Mouse (Mus musculus): ENCODE measurements around the gene Defb47.

Defb47 gene

DNA sequence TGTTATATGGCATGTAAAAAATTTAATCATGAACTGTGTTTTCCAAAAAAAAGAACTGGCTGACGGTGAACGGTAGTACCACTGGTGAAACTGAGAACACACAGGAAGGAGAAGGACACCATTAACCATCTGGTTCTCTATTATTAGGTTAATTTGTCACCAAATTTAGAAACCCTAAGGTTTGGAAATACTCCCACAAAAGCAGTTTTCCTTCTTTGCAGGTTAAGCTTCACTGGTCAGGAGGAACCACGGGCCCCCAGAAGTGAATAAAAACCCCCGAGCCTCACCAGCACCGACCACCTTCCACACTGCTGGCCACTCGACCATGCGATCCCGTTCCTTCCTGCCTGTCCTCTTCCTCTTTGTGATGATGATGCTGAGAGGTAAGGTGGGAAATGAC, at the start of gene Defb47:
TSS of gene Defb47 (plus strand) at position 301 of the 400 bp plus-strand sequence.
- no peak for DNase-seq

DNA sequence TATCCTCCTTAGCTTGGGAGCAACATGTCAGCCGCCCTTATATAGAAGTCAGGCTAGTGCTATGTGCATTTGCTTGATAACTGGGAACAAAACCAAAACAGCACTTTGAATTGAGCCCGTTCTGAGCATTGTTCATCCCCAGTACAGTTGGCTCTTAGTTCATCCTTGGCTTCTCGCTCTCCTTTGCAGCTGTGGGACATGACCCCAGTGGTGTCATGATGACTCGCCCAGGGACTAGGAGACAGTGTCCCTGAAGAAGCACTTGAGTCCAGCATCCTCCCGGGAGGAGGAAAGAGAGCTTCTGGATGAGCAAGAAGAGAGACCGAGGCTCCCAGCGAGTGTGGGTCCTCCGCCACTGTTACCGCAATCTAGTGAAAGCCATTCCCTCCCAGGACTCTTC, 41.8 kb upstream of the Defb47 start:
- no peak for DNase-seq

DNA sequence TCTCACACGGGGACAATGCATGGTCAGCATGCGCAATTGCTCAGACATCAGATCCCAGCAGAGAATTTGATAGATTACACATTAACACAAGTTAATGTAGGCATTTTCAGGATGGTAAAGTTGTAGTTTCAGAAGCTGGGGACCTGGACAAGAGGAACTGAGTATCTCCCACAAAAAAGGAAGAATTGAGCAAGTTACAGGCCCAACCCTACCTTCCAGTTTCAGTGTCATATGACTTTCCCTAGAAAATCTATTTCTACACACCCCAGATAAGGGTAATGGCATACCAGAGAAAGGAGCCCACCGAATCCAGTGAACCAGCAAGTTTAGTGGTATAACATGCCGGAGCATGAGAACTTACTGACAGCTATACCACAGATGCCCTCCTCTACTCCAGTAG, 34.2 kb upstream of the Defb47 start:
- no peak for DNase-seq

DNA sequence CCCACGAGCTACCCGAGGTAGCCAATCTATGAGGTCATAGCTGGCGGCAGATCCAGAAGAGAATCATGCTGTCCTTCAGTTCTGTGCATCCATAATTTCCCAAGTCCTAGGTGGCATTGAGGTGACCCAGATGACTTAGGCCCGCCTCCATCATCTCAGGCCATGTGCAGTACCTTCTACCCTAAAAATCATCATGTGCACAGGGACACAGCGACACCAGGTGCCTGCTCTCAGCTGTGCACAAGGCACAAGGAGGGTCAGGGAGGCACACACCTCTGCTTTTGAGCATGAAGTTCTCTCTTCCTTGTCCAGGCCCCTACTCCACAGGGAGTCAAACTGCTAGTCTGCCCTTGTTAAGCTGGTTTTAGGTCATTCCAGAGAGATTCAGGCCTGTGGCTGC, 32.5 kb upstream of the Defb47 start:
- no peak for DNase-seq

DNA sequence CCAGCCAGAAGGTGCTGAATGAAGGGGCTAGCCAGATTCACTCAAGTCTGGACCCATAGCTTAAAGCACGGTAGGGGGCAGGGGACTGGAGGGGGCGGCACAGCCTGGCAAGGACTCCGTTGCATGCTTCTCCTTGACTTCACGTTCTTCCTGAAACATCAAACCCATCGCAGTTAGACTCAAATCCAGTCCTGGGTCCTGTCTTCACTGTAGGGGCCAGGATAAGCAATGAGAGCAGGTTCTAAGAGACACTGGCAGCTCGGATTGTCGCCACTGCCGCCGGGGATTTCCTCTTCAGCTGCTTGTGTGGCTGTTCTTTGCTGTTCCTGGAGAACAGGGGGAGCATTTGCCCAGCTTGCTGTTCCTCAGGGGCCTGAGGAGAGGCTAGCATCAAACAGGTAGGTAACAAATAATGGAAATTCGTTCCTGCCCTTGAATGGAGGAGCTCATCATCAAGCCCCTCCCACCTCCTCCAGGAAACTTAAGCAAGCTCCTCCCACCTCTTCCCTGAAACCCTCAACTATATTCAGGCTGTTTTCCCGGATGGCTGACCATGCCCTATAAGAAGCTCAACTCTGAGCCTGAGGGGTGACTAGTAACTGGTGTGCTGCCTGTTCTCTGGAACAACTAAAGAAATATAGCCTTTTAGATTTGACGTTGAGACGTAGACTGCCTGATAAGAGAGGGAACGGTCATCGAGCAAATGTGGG, 31.9 kb upstream of the Defb47 start:
- no peak for DNase-seq

DNA sequence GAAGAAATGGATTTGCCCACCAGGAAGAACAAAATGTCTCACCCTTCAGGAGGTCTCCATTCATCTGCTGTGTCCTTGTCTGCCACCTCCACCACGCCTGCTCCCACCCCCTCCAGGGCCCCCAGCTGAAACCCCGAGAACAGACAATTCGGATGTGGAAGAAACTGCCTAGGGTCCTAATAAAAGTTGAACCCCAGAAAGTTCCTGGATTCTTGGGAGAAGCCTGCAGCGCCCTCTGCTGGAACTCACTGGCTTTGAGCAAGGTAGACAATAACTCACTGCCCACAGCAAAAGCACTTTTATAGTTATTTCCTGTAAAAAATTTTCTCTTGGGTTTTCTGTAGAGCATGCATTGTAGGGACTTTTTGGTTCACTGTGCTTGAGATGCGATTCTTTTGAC, 22.8 kb upstream of the Defb47 start:
- peak; percentile 35 for DNase-seq

DNA sequence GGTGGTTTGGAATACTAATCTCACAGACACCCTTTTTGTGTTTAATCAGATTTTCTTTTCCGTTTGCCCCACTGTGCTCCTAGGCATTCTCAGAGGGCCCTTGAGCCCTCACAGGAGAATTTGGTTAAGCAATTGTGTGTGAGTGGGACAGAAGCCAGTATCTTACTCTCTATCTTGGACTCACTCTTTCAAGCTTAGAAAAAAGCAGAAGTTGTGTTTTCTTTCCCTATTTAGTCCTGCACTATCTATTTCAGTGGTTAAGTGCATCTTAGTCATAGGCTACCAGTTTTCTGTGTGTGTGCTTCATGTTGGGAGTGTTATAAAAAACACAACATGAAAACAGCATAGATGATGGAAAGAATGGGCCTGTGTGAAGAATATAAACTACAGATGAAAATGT, 18.1 kb upstream of the Defb47 start:
- DNase-seq: no peak

DNA sequence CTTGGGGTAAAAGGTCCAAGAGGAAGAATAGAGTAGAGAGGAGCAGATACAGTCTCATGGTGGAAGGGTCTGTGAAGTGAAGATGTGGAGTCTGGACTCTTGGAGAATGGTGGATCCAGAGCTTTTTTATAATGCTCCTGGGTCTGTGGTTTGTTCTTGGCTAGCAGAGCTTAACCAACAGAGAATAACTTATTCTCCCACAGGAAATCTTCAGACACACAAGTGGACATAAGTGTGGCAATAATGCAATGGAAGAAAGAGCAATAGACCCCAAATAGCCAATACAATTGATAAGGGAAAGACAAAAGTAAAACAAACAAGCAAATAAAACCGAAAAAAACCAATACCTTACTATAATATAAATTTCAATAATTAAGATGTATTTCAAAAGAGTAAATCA, 13.5 kb upstream of the Defb47 start, which contains the start of gene Defb48:
TSS of gene Defb48 (minus strand) at position 101 of the 400 bp plus-strand sequence.
- no peak for DNase-seq

DNA sequence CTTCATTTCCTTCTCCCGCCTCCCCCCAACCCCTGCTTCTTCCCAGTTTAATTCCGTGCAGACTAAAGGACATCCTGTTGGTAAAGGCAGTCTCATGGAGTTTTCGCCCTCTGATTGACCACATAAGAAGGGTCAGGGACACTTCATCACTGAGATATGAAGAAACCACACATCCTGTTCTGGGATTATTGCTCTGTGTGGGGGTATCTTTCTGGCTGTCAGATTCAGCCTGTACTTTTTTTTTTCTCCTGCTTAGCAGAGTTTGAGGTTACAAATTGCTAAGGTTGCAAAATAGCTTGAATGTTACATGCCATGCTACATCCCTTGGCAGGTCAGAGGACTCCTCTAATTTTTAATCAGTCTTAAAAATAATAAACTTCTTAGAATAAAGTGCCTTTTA, 6.6 kb upstream of the Defb47 start:
- no peak for DNase-seq

DNA sequence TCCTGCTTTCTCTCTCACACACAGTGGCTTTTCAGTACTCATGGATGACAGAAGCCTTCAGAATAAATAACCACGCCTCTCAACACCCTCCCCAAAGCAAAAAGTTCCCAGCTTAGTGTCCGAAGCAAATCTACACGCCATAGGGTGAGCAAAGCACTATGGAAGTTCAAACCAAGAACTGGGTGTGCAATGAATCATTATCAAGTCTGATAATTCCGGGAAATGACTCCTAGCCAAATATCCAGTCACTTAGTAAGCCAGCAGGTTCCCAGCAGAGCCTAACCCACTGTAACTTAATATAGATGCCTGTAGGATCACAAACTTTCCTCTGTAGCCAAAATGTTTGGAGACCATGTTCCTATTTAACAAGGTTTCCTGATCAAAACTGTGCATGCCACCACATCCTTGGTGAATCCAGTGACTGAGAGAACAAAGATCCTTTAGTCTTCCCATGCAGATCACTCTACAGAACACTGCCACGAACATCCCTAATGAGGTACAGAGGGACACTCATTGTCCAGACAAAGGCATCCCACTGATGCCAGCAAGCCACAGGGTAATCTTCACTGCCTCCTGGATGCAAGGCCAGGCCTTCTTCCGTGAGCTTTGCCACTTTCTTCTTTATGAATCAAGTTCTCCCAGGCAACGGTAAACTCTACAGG, 5.9 kb upstream of the Defb47 start:
- no peak for DNase-seq

DNA sequence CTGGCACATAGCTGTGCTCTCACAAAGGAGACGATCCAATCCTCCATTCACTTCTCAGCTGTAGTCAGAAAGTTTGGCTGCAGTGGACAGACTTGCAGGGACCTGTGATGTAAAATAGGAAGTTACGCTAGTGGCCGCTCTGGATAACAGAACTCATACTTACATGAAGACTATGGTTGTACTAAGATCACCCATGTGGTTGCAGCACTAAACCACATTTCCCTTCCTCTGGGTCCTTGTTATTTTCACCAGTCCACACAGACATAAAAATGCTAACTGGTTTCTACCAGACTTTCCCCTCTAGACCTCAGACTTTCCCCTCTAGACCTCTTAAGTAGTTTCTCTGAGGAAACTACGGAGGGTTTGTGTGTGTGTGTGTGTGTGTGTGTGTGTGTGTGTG, 1.1 kb downstream of the Defb47 start:
- no peak for DNase-seq

DNA sequence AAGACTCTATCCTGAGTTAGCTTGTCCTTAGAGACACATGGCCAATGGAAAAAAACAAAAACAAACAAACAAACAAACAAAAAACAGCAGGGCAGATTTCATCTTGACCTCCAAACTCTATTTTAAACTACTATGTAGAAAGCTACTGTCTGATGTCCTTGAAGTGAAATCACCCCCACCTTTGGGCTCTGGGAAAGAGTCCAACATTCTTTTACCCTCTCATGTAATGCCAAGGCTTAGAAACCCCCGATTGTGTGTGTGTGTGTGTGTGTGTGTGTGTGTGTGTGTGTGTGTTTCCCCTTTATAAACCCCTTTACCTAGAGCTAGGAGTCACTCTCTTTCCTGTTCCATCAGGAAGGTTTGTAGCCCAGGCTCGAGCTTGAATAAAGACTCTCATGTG, 4.7 kb downstream of the Defb47 start:
- DNase-seq: no peak

DNA sequence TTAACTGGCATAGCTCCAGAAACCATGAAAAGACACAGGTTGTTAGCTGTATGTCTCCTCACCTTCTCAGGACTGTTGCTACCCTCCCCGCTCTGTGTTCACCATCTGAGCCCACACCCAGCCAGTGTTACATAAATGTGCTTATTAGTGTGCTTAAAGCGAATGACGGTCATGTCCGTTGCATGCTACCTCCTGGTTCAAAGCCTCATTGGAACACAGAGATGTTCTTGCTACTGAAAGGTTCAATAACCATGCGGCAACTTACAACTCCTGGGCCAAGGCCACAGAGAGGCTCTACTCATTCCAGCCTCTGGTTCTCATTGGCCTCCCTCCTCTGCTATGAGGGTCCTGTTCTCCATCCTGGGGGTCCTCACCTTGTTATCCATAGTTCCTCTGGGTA, 13.6 kb downstream of the Defb47 start, which contains the start of gene Defb43:
TSS of gene Defb43 (plus strand) at position 301 of the 400 bp plus-strand sequence.
- no peak for DNase-seq

DNA sequence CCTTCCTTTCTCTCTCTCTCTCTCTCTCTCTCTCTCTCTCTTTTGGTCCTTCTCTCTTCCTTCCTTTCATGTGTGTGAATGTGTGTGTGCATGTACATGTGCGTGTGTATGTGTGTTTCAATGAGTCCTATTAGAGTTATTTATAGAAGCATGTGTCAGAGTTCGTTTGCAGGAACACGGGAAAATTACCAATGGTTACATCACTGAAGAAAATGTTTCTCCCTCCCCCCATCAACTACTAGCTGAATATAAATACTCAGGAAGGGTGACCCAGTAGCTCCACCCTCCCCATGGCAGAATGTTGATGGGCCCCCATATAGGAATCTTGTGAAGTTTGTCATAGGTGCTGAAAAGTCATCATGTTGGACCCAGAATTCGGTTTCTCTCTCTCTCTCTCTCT, 15.2 kb downstream of the Defb47 start:
- no peak for DNase-seq

DNA sequence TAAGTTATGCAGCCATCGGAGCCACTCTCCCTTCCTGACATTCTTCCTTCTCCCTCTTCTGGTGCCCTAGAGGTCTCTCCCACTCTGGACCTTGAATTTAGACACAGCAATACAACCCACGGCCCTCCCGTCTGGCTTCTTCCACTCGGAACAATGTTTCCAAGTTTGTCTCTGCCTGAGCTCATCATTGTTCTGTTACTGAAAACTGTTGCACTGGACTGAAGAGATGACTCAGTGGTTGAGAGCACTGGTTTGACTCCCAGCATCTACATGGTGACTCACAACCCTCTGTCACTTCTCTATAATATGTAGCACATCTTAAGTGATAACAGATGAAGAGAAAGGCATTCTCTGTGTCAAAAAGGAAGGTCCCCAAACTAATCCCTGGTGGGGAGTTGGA, 16.8 kb downstream of the Defb47 start:
- DNase-seq: no peak

DNA sequence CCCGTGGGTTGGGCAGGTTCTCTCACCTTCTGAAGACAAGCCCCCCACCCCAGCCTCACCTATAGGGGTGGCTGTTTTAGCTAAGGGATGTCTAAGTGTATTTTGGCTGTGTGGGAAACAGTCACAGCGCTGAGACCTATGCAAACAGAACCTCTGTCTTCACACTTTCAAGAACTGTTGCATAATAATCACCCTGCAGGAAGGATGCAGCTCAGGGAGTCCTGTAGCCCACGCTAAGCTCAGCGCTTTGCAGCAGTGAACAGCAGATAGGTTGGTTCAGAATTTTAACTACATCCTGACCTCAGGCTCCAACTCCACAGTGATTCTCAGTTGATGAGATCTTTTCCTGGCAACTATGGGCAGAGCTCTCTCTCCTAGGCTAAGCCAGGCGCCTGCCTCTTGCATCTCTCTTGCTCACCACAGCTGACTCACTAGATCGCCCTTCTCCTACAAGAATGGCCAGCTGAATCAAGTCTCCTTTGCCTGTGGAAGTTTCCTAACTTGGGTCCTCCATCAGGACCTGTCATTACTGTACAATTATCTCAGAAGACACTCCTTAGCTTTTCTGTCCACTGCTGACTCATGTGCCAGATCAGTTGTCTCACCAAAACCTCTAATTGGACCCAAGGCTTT, 22.8 kb downstream of the Defb47 start:
- DNase-seq: peak; percentile 65

DNA sequence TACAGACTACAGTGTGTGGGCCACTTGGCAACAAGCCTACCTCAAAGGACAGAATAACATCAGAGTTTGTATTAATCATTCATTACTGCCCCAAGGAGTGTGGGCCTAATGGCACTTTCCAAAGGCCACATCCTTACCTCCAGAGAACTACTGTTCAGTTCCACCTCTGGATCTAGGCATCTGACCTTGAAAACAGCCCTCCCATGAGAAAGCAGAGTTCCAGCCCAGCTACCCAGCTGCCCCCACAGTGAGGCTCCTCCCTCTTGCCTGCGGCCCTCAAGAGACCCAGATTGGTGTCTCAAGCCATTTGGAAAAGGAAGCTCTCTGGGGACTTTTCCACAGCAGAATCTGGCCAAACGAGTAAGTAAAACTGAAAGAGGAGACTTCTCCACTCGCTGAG, 48.8 kb downstream of the Defb47 start, which contains the start of gene Defb42:
TSS of gene Defb42 (plus strand) at position 301 of the 400 bp plus-strand sequence.
- DNase-seq: no peak

DNA sequence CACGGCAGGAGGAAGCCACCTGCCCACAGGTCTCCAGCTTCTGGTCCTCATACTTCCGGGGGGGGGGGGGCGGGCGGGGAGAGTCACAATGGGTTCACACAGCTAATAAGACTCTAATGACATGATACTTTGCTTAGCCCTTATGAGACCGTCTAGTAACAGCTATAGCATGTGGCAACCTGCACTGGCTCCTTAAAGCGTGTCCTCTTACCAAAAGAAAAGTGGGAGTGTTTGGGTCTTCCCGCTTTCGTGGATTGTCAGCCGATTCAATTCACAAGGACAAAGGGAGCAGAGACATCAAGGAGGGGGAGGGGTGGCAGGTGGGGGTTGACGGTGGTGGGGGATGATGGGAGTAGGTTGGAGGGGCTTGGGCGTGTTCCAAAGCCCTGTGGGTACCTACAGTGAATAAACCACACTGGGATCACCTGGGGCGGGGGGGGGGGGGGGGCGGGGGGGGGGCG, 52.1 kb downstream of the Defb47 start, which contains the start of gene Defb30:
TSS of gene Defb30 (minus strand) at position 51 of the 461 bp plus-strand sequence.
- no peak for DNase-seq

Measured in right cerebral cortex, adult 18-20 months (tissue).